Mouse (Mus musculus) embryonic fibroblast, embryonic 13.5 days (primary cell): Measurements from ENCODE around the gene Fryl.

Experiments
- CTCF ChIP-seq: IDR thresholded peaks from 2 replicates; pipeline ENCODE4 v1.5.1; 2011; ENCODE audit warnings: mild to moderate bottlenecking, control low read depth, low read length, moderate library complexity, borderline replicate concordance; ENCODE audit not compliant: insufficient read depth
- POLR2A ChIP-seq: IDR thresholded peaks from 2 replicates; pipeline ENCODE4 v1.6.1; 2011; ENCODE audit warnings: low read depth, mild to moderate bottlenecking, control low read depth, low read length, moderate library complexity

- TF ChIP-seq CTCF (no peak), POLR2A (no peak)
Observed at GRCm38 (mm10) chr5:73171876-73172480, 84.4 kb downstream of the Fryl start.
